Mouse (Mus musculus): ENCODE results near the gene Cox15. TPM values are rescaled to one million over a fixed set of nuclear protein-coding genes. Genes with fewer than 3 reads are reported as not detected.
A peak's percentile ranks its signal among the peaks of the same experiment; 100 is the strongest.

Cox15 gene
- total and polyA plus RNA-seq, 3 experiments, result 30.2 to 59.1 (median 32.4) TPM

DNA sequence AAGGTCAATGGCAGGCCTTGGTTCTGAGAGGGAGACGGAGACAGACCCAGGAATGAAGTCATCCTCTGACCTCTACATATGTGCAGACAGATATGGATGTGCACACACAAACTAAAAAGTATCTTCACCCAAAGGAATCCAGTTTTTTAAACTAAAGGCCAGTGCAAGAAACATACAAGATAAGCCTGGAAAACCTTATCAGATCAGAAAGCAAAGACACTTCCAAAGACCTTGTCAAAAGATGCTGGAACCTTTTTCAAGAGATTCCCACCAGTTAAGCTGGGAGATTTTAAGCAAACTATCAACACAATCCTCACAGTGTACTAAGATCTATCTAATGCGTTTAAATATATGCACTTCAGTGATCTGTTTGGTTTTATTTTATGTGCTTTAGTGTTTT is 2.8 kb downstream of the Cox15 start:
- H3K27me3 ChIP-seq (ENCODE audit: control insufficient read depth in 1 of 2, insufficient read depth in 2 of 2, low read length in 2 of 2), result no peaks in the 10 kb centered on the region
- peaks cover 18 to 20% of the 10 kb centered on the region in 2 experiments for H3K4me1 ChIP-seq (ENCODE audit: control insufficient read depth in 1 of 2, insufficient read depth in 2 of 2, low read length in 2 of 2)
- no peak for DNase-seq (ENCODE audit: low read depth, low spot score)
- H3K9me3 ChIP-seq (replicated peaks; ENCODE audit: insufficient read depth, low read length), result no peaks in the 10 kb centered on the region
- TF ChIP-seq GATA1 (IDR thresholded peaks at IDR 0.05; ENCODE audit: low read depth, low read length) (peak; percentile 57), GABPA (IDR thresholded peaks at IDR 0.05; ENCODE audit: low read depth, low read length) (no peak)
- H3K36me3 ChIP-seq (ENCODE audit: control insufficient read depth in 1 of 2, insufficient read depth in 2 of 2, low read length in 2 of 2), result peaks cover 18 to 41% of the 10 kb centered on the region in 2 experiments
- peaks cover 15% of the 10 kb centered on the region for H3K79me2 ChIP-seq (ENCODE audit: control insufficient read depth, insufficient read depth, low read length, poor library complexity)
- H3K4me3 ChIP-seq (ENCODE audit: control insufficient read depth in 1 of 2, insufficient read depth in 1 of 2, low read depth in 2 of 2, low read length in 2 of 2), result no peak overlapping the region
- H3K27ac ChIP-seq (ENCODE audit: control insufficient read depth, low read depth, low read length), result no peak overlapping the region
- H3K9ac ChIP-seq (ENCODE audit: control insufficient read depth, low read depth, low read length, poor library complexity, severe bottlenecking), result no peak overlapping the region

DNA sequence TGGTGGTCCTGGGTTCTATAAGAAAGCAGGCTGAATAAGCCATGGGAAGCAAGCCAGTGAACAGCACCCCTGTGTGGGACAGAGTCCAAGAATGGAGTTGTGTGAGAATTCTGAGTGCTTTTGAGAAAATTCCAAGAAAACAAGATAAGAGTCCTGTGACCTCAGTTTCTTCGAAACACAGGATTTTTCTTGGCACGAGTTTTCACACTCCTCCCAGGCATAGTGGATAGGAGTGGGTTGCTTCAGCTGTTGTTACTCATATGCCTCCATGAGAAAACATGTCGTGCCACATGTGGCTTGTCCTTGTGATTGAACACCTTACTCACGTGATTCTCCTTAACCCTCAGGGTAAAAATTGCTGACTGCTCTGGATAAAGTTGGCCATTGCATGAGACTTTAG is 4.9 kb downstream of the Cox15 start:
- Histone ChIP-seq H3K4me1 (ENCODE audit: control insufficient read depth in 1 of 2, insufficient read depth in 2 of 2, low read length in 2 of 2) (peaks cover 12% of the 10 kb centered on the region in 2 experiments), H3K9me3 (replicated peaks; ENCODE audit: insufficient read depth, low read length) (no peaks in the 10 kb centered on the region), H3K9ac (ENCODE audit: control insufficient read depth, low read depth, low read length, poor library complexity, severe bottlenecking) (no peak overlapping the region), H3K79me2 (ENCODE audit: control insufficient read depth, insufficient read depth, low read length, poor library complexity) (peaks cover 13% of the 10 kb centered on the region), H3K27me3 (ENCODE audit: control insufficient read depth in 1 of 2, insufficient read depth in 2 of 2, low read length in 2 of 2) (no peaks in the 10 kb centered on the region), H3K36me3 (ENCODE audit: control insufficient read depth in 1 of 2, insufficient read depth in 2 of 2, low read length in 2 of 2) (peaks cover 20 to 28% of the 10 kb centered on the region in 2 experiments), H3K27ac (ENCODE audit: control insufficient read depth, low read depth, low read length) (no peak overlapping the region), H3K4me3 (ENCODE audit: control insufficient read depth in 1 of 2, insufficient read depth in 1 of 2, low read depth in 2 of 2, low read length in 2 of 2) (no peak overlapping the region)
- no peak for DNase-seq (ENCODE audit: low read depth, low spot score)
- TF ChIP-seq ELF1 (IDR thresholded peaks at IDR 0.05; ENCODE audit: low read depth, low read length) (no peak), USF2 (IDR thresholded peaks at IDR 0.05; ENCODE audit: borderline replicate concordance in 1 of 2, insufficient read depth in 1 of 2, low read depth in 1 of 2, low read length in 2 of 2) (no peak), GATA1 (IDR thresholded peaks at IDR 0.05; ENCODE audit: low read depth, low read length) (no peak), POLR2AphosphoS2 (IDR thresholded peaks at IDR 0.05; ENCODE audit: low read length) (no peak), MYB (IDR thresholded peaks at IDR 0.05; ENCODE audit: low read depth, low read length) (no peak), KAT2A (conservative IDR thresholded peaks at IDR 0.05; ENCODE audit: low read depth, low read length) (no peak)

DNA sequence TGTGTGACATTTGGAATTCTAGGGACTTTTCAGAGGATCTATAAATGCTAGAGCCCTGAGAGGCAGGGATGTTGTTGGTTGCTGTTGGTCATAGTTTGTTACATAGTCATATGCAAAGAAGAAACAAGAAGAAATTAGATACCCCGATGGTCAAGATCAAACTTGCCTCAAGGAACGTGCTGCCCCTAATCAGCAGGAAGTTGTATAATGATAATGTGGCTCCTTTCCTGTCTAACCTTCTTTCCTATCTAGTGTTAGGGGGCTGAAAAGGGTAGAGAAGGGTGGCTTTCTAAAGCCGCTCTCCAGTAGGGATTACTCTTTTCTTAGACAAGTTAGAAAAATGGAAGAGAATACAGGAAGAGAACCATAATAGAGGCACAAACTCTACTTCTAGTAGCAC is 7.1 kb downstream of the Cox15 start:
- Histone ChIP-seq H3K27ac (ENCODE audit: control insufficient read depth, low read depth, low read length) (peak overlapping the region; percentile 9; the same call in 1 of the 2 replicates), H3K27me3 (ENCODE audit: control insufficient read depth in 1 of 2, insufficient read depth in 2 of 2, low read length in 2 of 2) (no peaks in the 10 kb centered on the region), H3K4me1 (ENCODE audit: control insufficient read depth in 1 of 2, insufficient read depth in 2 of 2, low read length in 2 of 2) (peaks cover 7 to 9% of the 10 kb centered on the region in 2 experiments), H3K9ac (ENCODE audit: control insufficient read depth, low read depth, low read length, poor library complexity, severe bottlenecking) (no peak overlapping the region), H3K9me3 (replicated peaks; ENCODE audit: insufficient read depth, low read length) (no peaks in the 10 kb centered on the region), H3K4me3 (ENCODE audit: control insufficient read depth in 1 of 2, insufficient read depth in 1 of 2, low read depth in 2 of 2, low read length in 2 of 2) (no peak overlapping the region), H3K36me3 (ENCODE audit: control insufficient read depth in 1 of 2, insufficient read depth in 2 of 2, low read length in 2 of 2) (peaks cover 20% of the 10 kb centered on the region in 2 experiments), H3K79me2 (ENCODE audit: control insufficient read depth, insufficient read depth, low read length, poor library complexity) (no peaks in the 10 kb centered on the region)
- TF ChIP-seq POLR2AphosphoS2 (IDR thresholded peaks at IDR 0.05; ENCODE audit: low read length) (0 out of 2 replicates have a peak, but pooled peaks have one; percentile 29), MYC (IDR thresholded peaks at IDR 0.05; ENCODE audit: low read depth, low read length) (peak; percentile 44; the same call in 1 of the 2 replicates), GABPA (IDR thresholded peaks at IDR 0.05; ENCODE audit: low read depth, low read length) (no peak), MAX (IDR thresholded peaks at IDR 0.05; ENCODE audit: low read length) (0 out of 2 replicates have a peak, but pooled peaks have one; percentile 19), GATA1 (IDR thresholded peaks at IDR 0.05; ENCODE audit: low read depth, low read length) (peak; percentile 66), ETS1 (IDR thresholded peaks at IDR 0.05; ENCODE audit: low read depth, low read length) (no peak), MYB (IDR thresholded peaks at IDR 0.05; ENCODE audit: low read depth, low read length) (no peak), BHLHE40 (IDR thresholded peaks at IDR 0.05; ENCODE audit: borderline replicate concordance, low read depth, low read length) (peak; percentile 88), TCF12 (IDR thresholded peaks at IDR 0.05; ENCODE audit: low read depth, low read length) (0 out of 2 replicates have a peak, but pooled peaks have one; percentile 25), EP300 (IDR thresholded peaks at IDR 0.05; ENCODE audit: low read depth in 1 of 2, low read length in 2 of 2) (peak; percentile 44 to 48; a peak in 2 of 4 replicates), SIN3A (IDR thresholded peaks at IDR 0.05; ENCODE audit: low read length) (0 out of 2 replicates have a peak, but pooled peaks have one; percentile 25)
- DNase-seq (ENCODE audit: low read depth, low spot score), result no peak
